Mouse (Mus musculus): ENCODE measurements around the gene Rhobtb1. TPM values are rescaled to one million over a fixed set of nuclear protein-coding genes. Genes with fewer than 3 reads are reported as not detected.

The Rhobtb1 gene
- polyA plus RNA-seq, 1 experiment from 2014 or later = 9.0 TPM

- Histone ChIP-seq H3K4me1 (no peaks in the 10 kb centered on the region), H3K9me3 (replicated peaks) (no peaks in the 10 kb centered on the region), H3K4me2 (no peak overlapping the region), H3K27me3 (replicated peaks) (no peaks in the 10 kb centered on the region), H3K4me3 (no peak overlapping the region), H3K27ac (no peak overlapping the region), H3K36me3 (peaks cover 76% of the 10 kb centered on the region), H3K9ac (no peak overlapping the region)
- ATAC-seq = no peak
- 86% methylated on average over 7 of the region's 7 CpGs for WGBS (ENCODE audit: insufficient replicate concordance)
These were observed 183.9 kb downstream of the Rhobtb1 start for GRCm38 (mm10) chr10:69335195-69335536.

GRCm38 (mm10) chr10:69335611-69336010, 184.4 kb downstream of the Rhobtb1 start:
- Histone ChIP-seq H3K4me1 (no peaks in the 10 kb centered on the region), H3K4me3 (no peak overlapping the region), H3K9ac (no peak overlapping the region), H3K9me3 (replicated peaks) (no peaks in the 10 kb centered on the region), H3K36me3 (peaks cover 80% of the 10 kb centered on the region), H3K27me3 (replicated peaks) (no peaks in the 10 kb centered on the region), H3K4me2 (no peak overlapping the region), H3K27ac (no peak overlapping the region)
- no peak for ATAC-seq
- 83% methylated on average over 4 of the region's 4 CpGs for WGBS (ENCODE audit: insufficient replicate concordance)

- 90% methylated on average over 11 of the region's 11 CpGs for WGBS (ENCODE audit: insufficient replicate concordance)
- Histone ChIP-seq H3K4me3 (no peak overlapping the region), H3K36me3 (peaks cover 86% of the 10 kb centered on the region), H3K4me1 (no peaks in the 10 kb centered on the region), H3K27me3 (replicated peaks) (no peaks in the 10 kb centered on the region), H3K9me3 (replicated peaks) (no peaks in the 10 kb centered on the region), H3K4me2 (no peak overlapping the region), H3K27ac (no peak overlapping the region), H3K9ac (no peak overlapping the region)
- no peak for ATAC-seq
These were observed 185.0 kb downstream of the Rhobtb1 start for GRCm38 (mm10) chr10:69336219-69336618.

GRCm38 (mm10) chr10:69340001-69340400, 188.8 kb downstream of the Rhobtb1 start:
- Histone ChIP-seq H3K4me1 (0 out of 2 replicates have a peak, but pooled peaks cover 9% of the 10 kb centered on the region), H3K4me3 (no peak overlapping the region), H3K27ac (no peak overlapping the region), H3K36me3 (peaks cover 100% of the 10 kb centered on the region), H3K27me3 (replicated peaks) (no peaks in the 10 kb centered on the region), H3K9me3 (replicated peaks) (no peaks in the 10 kb centered on the region), H3K4me2 (no peak overlapping the region), H3K9ac (no peak overlapping the region)
- no peak for ATAC-seq
- WGBS (ENCODE audit: insufficient replicate concordance) = 92% methylated on average over 6 of the region's 6 CpGs

Other genes with a start within 250 kb of the Rhobtb1 start
- 0.81 TPM in 2 replicates for gene A930033H14Rik, start 61.7 kb downstream of the Rhobtb1 start, polyA plus RNA-seq (2016; fragmentation: Nextera tagmentation; extraction: Ambion mirVana)
- 319 and 336 TPM in 2 replicates for gene Cdk1, start 201.5 kb downstream of the Rhobtb1 start, polyA plus RNA-seq (2016; fragmentation: Nextera tagmentation; extraction: Ambion mirVana)
- gene Ank3, start 247.3 kb downstream of the Rhobtb1 start, polyA plus RNA-seq (2016; fragmentation: Nextera tagmentation; extraction: Ambion mirVana) = 9.2 and 10.0 TPM in 2 replicates

All from liver, embryonic 12.5 days (tissue).